Mouse (Mus musculus) layer of hippocampus, postnatal 25 days (tissue): Measurements from ENCODE around the gene Gimap3. TPM values are rescaled to one million over a fixed set of nuclear protein-coding genes. Genes with fewer than 3 reads are reported as not detected.

ENCODE experiments used
- DNase-seq, 2 experiments: peaks; one replicate each; pipeline ENCODE4 v3.0.0; 2022; ENCODE audit warnings: mixed read lengths in 2 of 2, low spot score in 1 of 2; ENCODE audit errors: extremely low spot score in 1 of 2
- total RNA-seq, 2 experiments: library from RNA; stranded (reverse); gene quantifications; 2 replicates each; pipeline ENCODE4 v1.2.3; 2021

Gene Gimap3
- not detected for total RNA-seq

- DNase-seq, result no peak
Measured at GRCm38 (mm10) chr6:48770696-48771095, at the start of gene Gimap3. Gimap3 (minus strand) TSS chr6:48770851.

DNA sequence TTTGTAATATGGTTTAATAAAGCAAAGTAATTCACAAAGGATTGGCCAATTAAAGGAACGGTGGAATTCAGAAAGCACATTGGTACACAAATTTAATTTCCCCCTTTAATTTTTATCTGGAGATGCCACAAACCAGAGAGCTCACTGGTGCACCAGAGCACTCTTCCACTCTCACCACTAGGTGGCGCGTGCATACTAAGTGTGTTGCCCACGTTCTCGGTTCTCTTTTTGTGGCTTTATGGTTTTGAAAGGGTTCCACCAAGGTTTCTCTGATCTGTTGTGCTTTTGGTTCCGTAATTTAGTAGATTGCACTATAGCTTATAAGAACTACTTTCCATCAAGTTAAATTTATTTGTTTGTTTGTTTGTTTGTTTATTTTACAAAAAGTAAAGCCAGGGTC, 47.2 kb upstream of the Gimap3 start:
- DNase-seq, result peak in 1 of 2 experiments; percentile 76

DNA sequence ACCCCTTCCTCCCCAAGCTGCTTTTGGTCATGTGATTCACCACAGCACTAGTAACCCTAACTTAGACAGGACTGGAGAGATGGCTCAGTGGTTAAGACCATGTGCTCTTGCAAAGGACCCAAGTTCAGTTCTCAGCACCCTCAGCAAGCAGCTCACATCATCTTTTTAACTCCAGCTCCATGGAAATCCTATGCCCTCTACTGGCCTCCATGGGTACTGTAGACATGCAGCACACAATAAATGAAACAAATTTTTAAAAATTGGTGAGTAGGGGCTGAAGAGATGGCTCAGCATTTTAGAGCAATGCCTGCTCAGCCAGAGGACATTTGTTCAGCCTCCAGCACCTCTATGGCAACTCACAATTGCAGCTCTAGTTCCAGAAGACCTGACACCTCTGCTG, 44.4 kb upstream of the Gimap3 start:
- no peak for DNase-seq

DNA sequence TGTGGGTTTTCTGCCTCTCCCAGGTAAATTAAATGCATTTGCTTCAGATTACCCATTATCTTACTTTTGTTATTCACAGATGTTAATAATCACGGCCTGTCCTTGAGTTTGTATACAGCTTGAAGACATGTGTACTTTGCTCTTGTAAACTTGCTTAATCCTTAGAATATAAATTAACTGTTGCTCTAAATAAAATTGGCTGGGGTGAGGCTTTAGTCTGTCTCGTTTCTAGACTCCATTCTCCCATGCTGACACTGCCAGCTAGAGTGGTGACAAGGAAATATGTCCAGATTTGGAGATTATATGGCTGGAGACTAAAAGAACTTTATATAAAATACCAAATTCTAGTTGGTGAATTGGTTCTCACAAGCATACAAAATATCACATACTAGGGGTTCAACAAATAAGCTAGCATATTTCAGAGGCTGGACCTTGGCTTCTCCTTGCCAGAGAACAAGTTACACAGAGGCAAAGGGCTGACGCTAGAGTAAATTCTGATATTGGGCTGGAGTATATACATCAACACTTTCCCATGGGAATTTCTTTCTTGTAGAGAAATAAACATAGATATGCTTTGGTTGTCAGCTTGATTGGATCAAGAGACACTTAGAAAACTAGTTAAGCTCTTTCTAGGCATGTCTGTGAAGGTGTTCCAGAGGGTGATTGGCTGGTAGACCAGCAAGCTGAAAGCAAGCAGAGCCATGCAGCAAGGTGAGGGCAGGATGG, 39.0 kb upstream of the Gimap3 start:
- DNase-seq, result no peak

DNA sequence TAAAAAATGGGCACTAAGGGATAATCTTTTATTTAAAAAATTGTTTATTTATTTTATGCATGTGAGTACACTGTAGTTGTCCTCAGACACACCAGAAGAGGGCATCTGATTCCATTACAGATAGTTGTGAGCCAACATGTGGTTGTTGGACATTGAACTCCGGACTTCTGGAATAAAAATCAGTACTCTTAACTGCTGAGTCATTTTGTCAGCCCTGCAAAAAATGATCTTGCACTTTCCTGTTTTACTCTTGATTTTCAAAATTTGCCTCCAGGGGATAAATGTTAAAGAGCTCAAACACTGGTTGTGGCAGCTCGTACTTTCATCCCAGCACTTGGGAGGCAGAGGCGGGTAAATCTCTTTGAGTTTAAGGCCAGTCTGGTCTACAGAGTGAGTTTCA, 36.1 kb upstream of the Gimap3 start:
- DNase-seq, result no peak

GRCm38 (mm10) chr6:48804346-48804745, 33.7 kb upstream of the Gimap3 start:
- no peak for DNase-seq

- no peak for DNase-seq
Measured at GRCm38 (mm10) chr6:48803406-48804051, 32.9 kb upstream of the Gimap3 start.

GRCm38 (mm10) chr6:48801897-48802296, 31.2 kb upstream of the Gimap3 start:
- DNase-seq, result no peak

GRCm38 (mm10) chr6:48787867-48788266, 17.2 kb upstream of the Gimap3 start:
- DNase-seq, result no peak

- DNase-seq, result no peak
Measured at GRCm38 (mm10) chr6:48785601-48786000, 14.9 kb upstream of the Gimap3 start.

DNA sequence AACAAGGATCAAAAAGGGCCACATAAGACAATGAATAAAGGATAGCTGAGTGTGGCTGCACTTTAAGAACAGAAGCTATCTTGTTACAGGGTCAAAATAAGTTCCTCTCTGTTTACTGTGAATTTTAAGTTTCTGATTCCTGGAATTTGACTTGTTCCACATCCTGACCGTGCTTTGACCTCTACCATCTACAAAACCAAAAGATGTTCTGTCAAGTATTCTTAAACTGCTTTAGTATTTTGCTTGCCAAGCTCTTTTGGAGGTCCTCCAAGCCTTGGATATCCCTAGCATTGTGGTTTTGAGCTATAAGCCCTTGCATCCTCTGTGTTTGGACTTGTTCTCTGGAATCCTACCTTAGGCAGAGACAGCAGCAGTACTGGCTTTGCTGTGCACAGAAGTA, 14.5 kb upstream of the Gimap3 start:
- no peak for DNase-seq

DNA sequence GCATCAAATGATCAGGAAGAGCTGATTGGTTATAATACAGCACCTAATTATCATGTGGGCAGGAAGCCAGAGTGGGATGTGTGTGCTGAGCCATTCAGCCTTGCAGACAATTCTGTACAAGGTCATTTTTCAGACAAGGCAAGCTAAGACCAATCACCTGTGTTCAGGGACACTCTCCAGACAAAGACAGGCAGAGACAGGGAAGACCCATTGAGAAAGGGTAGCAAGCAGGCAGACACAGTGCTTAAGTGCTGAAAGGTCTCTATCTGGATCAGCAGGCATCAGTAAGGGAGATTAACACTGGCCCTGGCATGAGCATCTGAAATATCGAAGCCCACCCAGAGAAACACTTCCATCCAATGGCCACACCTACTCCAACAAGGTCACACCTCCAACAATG, 13.8 kb upstream of the Gimap3 start:
- no peak for DNase-seq

GRCm38 (mm10) chr6:48772030-48772429, 1.4 kb upstream of the Gimap3 start:
- peak; percentile 76 to 94 for DNase-seq

DNA sequence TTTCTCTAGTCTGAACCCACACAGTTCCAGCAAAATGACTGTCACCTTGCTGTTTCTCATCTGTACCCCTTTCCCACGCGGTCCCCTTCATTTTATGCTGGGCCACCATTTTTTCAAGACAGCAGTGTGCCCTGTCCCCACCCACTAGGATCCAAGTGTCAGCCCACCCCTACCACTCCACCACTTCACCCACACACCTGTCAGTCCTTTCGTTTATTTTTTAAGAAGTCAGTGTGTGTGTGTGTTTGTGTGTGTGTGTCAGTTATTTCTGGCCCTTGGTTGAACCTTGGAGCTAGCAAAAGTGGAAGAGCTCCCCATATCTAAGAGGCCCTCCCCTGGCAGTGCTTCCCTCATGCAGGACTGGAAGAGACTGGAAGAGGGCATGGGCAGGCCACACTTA, 1.7 kb downstream of the Gimap3 start:
- DNase-seq, result no peak

DNA sequence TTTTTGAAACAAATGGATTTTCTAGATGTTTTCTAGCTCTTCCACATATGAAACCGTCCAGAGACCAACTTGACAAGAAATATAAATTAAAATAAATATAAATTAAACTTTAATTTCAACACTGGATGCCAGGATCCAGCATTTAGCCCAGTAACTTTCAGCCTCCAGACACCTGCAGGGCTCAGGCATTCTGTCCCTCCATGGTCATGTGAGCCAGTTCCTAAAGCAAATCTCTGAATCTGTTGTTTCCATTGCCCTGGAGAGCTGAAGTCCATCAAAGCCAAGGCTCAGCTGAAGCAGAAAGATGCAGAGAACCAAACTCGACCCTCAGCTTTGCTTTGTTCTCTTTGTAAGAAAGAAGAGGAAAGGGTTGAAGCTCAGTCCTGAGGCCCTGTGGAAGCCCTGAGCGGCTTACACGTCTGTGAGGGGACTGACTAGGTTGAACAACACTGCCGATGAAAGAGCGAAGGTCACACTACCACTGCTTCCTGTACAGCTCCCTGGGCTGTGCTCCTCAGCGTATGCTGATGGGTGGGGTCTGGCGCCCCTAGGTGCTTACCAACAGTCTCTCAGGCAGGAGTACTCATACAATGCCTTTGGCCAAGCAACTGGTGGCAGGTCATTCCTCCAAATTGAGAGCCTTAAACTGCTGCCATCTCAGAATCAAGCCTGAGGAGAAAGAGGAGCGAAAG, 2.3 kb downstream of the Gimap3 start:
- no peak for DNase-seq

DNA sequence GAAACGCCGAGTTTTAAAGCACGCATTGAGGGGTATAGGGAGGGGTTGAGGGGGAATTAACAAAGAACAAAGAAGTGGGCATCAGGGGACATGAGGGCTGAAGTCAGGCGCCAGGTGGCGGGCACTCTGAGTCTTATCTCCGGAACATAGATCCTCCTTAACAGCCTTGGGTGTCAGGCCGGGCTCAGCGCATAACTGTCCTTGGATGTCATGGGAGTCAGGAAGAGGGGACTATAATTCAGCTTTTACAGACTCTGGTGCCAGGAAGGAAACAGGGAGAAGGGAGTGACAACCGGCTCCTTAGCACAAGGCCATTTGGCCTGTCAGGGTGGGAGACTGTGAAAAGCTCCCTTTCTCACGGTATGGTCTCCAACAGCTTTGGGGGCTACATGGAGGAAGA, 6.2 kb downstream of the Gimap3 start:
- DNase-seq, result no peak

DNA sequence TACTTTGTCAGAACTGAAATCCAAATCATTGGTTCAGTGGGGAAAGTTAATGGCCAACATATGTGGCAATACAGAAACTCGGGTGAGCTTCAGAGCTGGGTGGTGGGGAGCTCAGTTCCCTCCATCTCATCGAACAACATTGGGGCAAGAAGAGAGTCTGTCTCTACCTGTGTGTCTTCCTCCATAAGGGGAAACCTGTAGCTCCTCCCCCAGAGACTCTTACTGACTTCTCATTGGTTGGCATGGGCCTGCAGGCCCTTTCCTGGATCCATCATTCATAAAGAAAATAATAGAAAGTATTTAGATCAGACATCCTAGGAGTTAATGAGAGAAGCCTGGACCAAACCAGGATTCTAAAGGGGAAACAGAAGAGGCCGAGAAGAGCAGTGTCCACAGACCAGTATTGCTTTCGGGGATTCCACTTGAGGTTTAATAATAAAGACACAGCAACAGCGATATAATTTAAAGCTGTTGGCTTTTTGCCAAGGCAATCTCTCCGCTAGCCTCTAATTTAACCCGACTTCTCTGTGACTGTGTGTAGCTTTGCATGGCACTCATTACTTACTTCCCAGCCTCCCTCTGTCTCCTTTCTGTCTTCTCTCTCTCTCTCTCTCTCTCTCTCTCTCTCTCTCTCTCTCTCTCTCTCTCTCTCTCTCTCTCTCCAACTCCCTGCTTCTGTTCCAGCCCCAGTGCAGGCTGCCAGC, 6.9 kb downstream of the Gimap3 start:
- DNase-seq, result no peak

DNA sequence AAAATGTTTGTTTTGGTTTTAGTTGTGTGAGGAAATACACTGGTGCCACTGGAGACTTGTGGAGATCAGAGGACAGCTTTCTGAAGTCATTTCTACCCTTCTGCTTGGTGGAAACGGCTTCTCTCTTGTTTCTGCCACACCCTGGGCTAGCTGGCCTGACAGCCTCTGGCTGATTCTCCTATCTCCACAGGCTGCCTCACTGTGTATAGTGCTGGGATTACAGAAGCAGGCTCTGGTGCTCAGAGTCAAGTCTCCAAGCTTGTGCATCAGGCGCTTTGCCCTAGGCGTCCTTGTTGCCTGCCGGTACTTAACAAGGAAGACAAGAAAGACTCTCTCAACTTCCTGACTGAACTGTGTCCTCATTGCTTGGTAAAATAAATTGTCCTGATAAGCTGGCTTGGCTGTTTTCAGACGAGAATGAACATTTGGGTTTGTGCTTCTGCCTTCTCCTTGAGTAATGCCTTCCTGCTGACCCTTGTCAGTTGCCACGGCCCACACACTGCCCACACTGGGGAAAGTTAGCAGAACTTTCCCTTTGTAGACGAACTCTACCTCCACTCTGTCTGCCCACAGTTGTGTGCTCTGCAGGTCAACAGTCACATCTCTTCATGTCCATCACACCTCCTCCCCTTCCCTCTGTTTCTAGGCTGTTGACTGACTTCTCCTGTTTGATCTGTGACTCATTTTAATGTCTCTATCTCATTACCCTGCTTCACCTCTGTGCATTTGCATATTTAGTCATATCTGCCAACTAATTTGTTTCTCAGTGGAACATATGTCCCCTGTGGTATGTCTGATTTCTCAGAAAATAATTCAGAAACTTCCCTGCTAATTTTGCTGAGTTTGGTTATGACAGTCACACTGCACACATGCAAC, 23.3 kb downstream of the Gimap3 start:
- no peak for DNase-seq

GRCm38 (mm10) chr6:48745959-48746889, 24.4 kb downstream of the Gimap3 start, which contains the start of gene Gimap5:
Gimap5 (plus strand) TSS chr6:48746197.
- DNase-seq, result peak in 1 of 2 experiments; percentile 47
